Mouse (Mus musculus) thymus, adult 2 months (tissue): ENCODE data around the gene Cdk5rap2.

Experiments used
- CTCF ChIP-seq: fragments of 200-500 bp; IDR thresholded peaks from 2 replicates; pipeline ENCODE4 v1.5.1; 2012; ENCODE audit warnings: mild to moderate bottlenecking, control low read depth, low read length, moderate library complexity, borderline replicate concordance; ENCODE audit not compliant: control insufficient read depth, poor library complexity, insufficient read depth; ENCODE audit errors: extremely low read depth
- POLR2A ChIP-seq: fragments of 200-500 bp; IDR thresholded peaks from 2 replicates; pipeline ENCODE4 v1.6.1; 2012; ENCODE audit warnings: mild to moderate bottlenecking, low read length, control low read depth, moderate library complexity; ENCODE audit not compliant: control insufficient read depth, poor library complexity, insufficient read depth; ENCODE audit errors: extremely low read depth

- TF ChIP-seq POLR2A (no peak), CTCF (no peak)
Observed at GRCm38 (mm10) chr4:70245706-70246105, 164.5 kb downstream of the Cdk5rap2 start.
